Mouse (Mus musculus): Measurements from ENCODE around the gene E130114P18Rik.

E130114P18Rik gene

DNA sequence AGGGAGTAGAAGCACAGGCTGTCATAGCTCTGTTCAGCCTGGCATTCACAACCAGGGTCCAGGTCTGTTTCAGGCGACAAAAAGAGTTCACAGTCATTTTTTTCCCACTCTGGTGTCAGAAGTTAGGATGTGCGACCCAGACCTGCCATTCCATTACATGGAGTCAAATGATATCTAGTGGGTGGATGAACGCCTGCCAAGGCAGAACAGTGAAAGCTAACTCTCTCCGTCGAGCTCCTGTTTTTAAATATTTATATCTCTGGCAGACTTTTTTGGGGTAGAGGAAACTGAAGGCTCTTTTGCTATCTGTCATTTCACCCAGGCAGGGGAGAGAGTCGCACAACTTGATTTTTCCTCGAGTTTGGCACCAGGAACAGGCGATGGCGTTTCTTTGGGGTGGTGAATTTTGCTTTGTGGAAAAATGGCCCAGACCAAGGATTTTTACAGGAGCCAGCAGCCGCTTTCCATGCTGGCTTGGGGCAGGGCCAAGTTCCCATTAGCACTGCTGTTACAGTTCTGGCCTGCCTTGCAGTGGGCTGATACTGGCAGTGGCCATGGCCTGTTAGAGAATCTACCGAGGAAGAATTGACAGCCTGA lies 166.5 kb downstream of the E130114P18Rik start:
- in situ Hi-C loops (cut with MboI, MseI), result no loop called here

DNA sequence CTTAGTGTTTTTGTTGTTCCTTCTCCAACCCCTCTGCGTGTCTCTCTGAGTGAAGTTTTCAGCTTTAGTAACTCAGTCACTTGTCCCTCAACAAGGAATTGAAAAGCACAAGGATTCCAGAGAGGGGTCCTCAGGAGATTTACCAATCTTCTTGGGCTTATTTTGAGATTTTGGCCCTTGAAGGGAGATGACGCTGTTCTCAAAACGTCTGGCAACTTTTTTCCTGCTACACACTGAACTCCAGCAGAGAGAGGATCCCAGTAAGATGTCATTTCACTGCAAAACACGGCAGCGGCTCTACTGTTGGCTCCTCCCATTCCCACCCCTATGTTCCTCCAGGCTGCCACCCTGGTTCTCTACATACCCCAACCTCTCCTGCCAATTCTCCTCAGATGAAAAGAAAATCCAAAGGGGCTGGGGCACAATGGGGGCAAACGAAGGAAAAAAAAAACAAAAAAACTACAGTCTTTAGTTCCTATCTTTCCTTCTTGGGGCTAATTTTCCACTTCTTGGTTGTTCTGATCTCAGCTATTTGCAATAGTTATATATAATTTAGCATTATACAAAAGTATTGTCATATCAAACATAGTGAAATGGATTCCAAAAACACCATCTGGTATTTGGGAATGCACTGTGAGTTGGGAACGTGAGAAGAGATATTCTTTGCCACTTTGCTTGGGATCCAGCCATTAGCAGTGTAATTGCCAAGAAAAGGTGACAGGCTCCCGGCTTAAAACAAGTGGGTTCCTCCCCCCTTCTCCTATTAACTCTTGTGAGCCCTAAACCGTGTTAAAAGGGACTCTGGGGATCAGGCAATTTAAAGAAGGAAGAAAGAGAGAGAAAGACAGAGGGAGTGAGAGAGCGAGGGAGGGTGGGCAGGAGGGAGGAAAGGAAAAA lies 167.8 kb downstream of the E130114P18Rik start:
- in situ Hi-C loops (cut with MboI, MseI), result no loop called here

DNA sequence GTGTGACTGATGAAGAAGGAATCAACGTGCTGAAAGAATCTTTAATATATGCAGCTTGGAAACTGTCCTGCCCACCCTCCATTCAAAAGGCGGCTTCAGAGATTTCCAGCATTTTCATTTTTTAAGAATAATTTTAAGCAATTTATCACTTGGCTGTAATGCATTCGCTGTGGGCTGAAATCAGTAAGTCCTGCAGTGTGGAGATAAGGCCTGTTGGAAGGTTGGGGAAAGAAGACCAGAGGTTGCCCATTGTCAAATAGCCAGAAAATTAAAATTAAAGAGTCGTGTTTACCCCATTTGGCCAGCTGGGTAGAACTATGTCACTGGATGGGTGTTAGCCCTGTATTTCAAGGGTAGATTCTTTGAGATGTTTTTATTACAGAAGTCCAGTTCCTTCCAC lies 168.5 kb downstream of the E130114P18Rik start:
- in situ Hi-C loops (cut with MboI, MseI), result no loop called here

DNA sequence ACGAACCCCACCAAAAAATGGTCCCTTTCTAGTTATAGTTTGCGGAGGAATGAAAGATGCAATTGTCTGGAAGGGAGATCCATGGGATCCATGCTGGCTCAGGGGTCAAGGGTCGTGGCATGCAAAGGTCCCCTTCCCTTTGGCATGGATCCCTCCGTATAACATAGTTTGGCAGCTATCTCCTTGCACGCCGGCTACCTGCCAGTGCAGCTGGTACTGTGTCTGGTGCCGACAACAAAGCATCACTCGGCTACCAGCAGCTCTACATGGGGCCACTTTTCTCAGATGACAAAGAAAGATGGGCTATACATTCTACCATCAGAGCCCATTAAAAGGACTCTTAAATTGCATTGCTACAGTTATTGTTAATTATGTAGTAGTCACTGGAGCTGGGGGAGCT lies 169.2 kb downstream of the E130114P18Rik start:
- in situ Hi-C loops (cut with MboI, MseI), result no loop called here

DNA sequence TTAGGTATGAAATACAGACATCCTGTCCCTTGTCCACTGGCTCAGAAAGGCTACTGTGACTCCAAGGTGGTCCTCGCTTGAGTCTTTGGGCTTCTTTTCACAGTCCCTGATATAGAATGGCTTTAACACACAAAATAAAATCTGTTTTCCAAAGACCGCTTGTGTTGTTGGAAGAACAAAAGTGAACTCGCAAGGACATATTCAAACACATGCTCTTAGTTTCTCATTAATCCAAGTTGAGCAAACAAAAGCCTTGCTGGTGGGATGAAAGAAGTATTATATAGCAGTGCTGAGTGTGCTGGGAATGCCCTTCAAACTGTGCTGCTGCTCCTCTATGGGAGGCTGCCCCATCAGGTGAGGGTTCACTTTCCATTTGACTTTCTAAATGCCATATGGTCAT lies 169.7 kb downstream of the E130114P18Rik start:
- in situ Hi-C loops (cut with MboI, MseI), result no loop called here

DNA sequence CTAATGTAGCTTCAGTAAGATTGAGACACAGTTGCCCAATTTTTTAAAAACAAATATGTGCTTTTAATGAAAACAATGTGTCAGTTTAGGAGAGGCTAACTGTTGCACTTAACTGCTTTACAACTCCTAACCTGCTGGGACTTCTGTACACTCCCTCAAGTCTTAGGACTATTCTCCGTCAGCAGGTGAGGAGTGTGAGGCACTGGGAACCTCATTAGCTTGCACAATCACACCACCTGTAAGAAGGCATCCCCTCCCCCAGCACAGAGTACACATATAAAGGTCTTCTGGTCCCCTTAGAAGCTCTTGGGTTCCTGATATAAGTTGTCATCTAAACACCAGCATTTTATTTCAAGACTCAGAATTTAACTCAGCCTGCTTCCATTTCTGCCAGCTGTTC lies 170.7 kb downstream of the E130114P18Rik start:
- in situ Hi-C loops (cut with MboI, MseI), result no loop called here

DNA sequence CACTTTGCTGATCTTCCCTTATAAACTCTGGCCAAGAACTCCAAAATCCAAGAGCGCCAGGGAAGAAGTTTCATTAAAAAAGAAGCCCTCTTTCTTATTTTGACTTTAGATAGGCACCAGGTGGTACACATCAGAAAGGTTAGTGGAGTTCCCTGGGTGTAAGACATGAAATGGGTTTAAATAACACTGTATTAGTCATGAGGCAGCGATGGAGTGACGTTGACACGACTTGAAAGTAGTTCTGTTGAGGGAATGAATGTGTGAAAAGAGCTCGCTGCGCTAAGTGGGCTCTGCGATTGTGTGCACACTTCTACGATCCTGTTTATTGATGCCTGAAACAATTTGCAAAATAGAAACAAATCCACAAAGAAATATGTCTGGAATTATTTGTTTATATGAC lies 171.4 kb downstream of the E130114P18Rik start:
- in situ Hi-C loops (cut with MboI, MseI), result no loop called here

DNA sequence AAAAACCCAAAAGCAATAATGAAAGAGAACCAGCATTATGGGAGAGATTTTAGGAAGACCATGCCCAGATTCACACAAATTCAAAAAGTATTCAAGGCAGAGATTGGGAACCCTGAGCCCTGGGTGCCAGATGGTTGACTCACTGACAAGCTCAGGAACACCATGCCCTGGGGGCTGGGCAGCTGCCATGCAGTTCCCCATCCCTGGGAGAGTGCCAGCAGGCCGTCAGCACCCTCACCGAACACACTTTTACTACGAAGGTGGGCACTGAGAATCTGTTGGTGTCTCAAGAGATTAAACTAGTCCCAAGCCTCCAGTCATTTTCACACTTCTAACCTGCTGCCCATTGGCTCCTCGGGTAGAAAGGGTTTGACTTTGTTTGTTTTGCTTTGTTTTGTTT lies 175.3 kb downstream of the E130114P18Rik start:
- in situ Hi-C loops (cut with MboI, MseI), result no loop called here

DNA sequence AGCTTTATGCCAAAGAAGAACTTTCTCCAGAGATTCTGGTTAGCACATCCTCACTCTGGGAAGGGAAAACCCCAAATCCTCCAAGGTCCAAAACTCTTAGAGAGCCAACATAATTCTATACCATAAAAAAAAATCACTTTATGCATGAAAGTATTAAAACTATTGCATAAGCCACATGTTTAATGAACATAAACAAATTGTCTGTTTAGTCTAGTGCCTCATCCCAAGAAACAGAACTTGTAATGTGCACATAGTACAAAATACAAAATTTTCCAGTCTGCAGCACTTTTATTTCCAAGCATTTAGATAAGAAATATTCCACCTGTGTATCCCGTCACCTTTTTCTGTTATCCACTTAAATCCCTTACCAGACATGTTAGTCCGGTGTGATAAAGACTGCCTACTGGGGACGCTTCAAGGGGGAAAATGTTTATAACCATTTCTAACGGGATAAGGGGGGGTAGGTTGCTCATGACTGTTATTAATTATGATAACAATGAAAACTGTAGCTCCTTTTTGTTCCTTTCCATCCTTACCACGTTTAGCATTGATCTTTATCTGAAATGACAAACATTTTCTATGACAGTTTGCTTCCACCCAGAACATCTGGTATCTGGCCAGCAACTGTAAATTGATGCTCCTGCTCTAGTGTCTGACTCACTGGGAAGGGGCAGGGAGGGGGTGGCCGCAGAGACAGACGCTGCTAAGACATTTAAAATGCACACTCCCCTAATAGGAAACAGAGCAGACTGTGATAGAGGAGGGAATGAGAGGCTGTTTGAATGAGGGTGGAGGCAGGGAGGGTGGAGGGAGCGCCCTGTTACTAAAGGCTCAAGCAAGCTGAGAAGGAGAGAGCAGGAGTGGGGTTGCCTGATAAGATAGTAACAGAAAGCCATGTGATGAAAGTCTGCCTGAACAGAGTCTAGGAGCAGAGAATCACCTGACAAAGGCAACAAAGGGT lies 176.7 kb downstream of the E130114P18Rik start:
- in situ Hi-C loops (cut with MboI, MseI), result no loop called here

DNA sequence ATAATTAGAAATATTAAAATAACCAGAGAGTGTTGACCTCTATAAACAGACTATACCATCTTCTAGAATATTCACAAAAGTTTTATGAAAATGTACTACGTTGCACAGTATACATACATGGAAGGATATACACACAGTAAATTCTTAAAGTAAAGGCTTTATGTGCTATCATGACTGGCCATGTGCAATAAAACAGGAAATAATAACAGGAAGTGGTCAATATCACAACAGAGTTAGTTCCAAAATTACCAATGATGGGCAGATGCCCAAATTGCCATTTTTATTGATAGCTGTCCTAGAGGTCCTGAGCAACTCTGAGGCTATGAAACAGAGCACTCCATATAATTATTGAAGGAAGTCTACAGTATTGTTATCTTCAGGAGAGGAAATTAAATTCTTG lies 180.4 kb downstream of the E130114P18Rik start:
- in situ Hi-C loops (cut with MboI, MseI), result no loop called here

DNA sequence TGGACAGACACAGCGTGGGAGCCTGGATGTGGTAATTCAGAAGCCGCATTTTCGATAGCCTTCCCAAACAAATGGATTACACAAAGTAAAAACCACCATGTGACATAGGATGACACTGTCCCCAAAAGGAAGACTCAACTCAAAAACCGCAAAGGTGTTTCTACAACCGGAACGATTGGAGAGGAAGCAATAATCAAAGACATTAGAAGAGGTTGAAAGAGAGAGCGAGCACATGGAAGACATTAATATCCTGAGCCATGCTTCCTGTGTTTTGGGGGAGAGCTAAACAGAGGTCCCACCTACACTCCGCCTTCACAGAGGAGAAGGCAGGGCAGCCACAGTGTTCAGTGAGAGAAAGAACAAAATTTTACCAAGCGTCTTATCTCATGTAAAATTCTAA lies 181.5 kb downstream of the E130114P18Rik start:
- in situ Hi-C loops (cut with MboI, MseI), result no loop called here

DNA sequence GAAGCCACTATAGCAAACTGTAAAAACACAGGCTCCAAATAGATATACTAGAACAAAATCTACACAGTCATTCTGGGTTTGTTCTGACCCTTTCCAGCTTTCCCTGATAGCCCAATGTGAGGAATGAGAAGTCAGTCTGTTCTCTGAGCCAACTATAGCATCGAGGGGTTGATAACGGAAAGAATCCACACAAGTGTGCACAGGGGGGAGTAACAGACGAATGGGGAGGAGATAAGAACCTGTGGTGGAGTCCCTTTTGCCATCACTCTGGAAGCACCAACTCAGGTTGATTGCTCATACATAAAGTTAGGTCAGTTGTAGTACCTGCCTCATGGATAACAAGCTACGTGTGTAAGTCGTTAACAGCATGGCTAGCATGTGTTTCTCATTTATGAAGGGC lies 184.0 kb downstream of the E130114P18Rik start:
- in situ Hi-C loops (cut with MboI, MseI), result no loop called here

DNA sequence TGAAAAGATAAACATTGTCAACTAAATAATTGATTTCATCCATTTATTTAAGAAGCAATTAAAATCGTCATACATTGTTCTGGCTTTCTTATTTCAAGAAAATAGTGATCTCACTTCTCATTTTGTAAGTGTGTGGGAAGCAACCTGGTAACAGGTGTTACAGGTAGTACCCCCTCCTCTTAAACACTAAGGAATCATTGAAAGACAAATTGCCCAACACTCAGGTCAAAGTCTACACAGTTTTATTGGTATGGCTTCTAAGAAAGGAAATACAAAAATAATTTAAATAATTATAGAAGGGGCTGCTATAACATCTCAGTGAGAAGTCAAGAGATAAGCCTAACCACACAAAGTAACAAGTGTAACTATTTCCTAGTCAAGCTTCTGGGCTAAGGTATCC lies 188.1 kb downstream of the E130114P18Rik start:
- in situ Hi-C loops (cut with MboI, MseI), result no loop called here

DNA sequence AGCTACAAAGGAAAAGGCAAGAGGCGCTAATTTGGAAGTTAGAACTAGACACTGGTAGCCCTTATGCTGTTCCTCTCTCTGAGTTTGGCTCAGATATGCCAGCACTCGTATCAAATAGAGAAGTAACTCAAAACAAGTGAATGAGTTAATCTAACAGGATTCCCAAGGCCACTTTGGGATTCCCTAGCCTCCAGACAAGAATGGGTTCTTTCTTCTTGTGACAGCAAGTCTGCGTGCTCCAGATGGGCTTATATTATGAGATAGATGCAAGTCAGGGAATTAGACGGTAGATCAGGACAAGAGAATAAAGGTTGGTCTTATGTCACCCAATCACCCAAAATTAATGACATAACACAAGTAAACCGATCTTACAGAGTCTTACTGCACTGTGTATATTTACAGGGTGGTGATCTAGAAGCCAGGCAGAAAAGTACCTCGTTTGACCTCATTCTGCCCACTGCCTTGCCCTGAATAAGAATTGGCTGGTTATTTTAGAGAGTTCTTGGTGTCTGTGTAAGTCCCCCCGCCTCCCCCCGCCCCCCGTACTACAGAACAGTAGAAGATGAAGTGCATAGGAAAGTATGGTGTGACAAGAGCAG lies 190.4 kb downstream of the E130114P18Rik start:
- in situ Hi-C loops (cut with MboI, MseI), result no loop called here

DNA sequence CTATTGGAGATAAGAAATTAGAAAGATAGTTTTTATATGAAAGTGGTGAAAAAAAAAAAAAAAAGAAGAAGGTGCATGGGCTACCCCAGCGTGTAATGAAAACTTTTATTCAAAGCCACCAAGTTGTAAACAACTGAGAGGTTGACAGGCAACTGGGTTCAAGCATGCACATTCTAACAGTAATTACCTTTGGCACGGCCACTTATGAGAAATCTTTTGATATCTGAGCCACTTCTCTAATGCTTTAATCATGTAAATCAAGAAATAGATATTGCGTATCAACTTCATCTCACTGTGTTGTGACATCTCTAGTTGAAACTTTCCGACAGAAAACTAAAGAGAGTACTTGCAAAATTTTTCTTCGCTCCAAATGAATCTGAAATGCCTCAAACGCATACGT lies 192.7 kb downstream of the E130114P18Rik start:
- in situ Hi-C loops (cut with MboI, MseI), result no loop called here

DNA sequence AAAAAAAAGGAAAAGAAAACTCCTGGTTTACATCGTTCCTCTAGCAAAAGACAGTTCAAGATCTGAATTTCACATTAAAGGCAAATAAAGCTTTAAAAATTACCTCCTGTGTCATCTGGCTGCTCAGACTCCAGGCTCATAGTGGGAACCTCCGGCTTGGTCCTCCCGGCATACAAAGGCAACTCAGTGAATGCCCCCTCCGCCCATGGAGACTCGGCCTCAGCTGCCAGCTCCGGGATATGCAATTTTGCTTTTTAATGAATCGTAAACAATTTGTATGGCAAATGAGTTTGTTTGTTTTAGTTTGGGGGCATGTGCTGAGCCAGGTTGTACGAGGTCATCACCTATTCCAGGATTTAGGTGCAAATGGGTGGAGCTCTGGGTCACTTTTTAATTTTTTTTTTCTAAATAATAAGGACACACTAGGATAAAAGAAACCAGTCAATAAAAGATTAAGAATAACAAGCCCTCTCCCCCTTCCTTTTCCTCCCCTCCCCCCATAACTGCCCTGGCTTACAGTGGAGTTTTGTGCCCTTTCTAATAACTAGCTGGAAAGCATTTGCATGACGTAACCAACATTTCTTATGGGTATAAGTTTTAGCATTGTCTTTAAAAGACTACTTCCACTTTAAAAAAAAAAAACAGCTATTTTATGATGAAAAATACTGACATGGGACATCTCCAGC lies 193.3 kb downstream of the E130114P18Rik start:
- in situ Hi-C loops (cut with MboI, MseI), result no loop called here

DNA sequence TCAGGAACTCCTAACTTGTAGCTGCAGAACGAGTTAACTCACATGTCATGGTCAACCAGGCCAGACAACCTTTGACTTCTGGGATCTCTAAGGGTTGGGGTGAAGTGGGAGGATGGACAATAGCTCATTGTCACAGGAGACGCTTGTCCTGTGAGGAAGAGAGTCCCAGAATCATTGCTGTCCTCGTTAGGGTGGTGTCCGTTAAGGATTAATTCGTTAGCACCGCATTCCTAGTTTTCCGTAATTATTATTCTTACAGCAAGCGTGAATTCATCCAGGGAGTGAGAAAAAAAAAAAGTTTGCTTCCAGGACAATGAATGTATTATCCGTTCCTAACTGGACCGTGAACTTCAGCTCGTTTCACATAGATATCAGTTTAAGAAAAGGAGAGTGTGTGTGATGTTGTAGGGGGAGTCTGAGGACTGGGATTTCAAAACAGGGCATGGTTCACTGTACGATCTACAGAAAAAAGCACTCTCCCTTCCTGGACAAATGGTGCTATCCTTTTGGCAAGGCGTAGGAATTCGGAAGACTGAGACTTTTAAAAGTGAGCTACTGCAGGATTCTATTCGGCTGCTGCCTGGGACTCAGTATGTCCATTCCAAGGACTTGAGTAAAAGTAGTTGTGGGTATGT lies 195.0 kb downstream of the E130114P18Rik start:
- in situ Hi-C loops (cut with MboI, MseI), result no loop called here

DNA sequence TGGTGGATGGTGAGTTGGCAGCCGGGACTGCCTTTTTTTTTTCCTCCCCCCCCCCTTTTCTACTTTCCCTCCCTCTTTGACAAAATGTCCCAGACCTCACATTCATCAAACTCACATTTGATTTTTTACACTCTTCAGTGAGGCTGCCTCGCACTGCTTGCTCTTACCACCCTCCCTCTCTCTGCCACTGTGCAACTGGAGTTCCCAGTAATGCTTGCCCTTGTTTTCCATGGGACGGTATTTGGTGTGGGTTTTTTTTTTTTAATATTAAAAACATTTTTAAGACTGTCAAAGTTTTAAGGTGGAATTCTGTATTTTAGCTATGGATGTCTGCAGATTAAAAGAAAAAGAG lies 195.8 kb downstream of the E130114P18Rik start:
- in situ Hi-C loops (cut with MboI, MseI), result no loop called here

DNA sequence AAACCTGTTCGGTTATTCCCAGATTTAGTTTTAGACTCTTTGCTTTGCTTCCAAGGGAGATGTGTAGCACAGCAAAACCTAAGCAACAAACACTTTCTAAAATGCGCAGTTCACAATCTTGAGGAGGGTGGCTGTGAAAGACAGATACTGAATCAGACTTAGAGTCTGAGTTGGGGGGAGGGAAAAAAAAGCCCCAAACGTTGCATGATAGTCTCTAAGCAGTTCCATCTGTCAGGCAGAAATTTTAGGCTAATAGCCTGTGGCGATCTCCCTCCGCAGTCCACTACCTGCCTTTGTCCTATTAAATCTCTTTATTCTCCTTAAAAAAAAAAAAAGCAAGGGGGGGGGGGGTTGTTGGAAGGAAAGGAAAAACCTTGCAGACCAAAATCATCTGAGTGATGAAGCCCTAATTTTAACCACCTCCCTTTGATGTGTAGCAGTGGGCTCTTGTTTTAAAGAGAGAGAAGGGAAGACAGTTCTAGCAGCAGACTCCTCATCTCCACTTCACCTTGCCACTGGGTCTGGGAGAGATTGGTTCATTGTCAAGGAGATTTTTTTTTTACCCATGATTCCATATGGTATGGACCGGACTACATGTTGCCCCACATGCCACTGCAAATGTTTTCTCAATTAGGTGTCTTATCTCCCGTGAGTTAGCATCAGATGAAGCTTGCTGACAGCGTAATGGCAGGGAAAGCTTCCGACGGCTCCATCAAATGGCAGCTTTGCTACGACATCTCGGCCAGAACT lies 196.4 kb downstream of the E130114P18Rik start:
- in situ Hi-C loops (cut with MboI, MseI), result no loop called here

DNA sequence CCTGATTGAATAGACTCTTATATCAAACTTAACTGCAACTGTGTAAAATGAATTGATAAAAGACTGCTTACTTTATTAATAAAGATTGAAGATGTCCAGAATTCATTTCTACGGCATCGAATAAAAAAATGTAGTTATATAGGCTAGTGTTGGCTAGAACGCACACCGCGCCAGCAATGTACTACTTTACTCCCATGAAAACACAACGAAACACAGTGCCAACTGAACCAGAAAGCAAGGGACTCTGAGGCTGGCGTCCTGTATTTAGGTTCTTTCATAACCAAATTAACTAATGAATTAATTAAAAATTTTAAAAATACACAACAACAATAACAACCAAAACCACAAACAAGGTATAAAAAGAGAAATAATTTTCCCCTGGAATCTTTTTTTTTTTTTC lies 197.0 kb downstream of the E130114P18Rik start:
- in situ Hi-C loops (cut with MboI, MseI), result no loop called here

All from regulatory T cell (primary cell).